Mouse (Mus musculus): ENCODE results near the gene Slc35f5.

The Slc35f5 gene

GRCm38 (mm10) chr1:125574219-125574618 is 13.8 kb downstream of the Slc35f5 start:
- in situ Hi-C loops (cut with MboI, MseI) = no loop called here

- in situ Hi-C loops (cut with MboI, MseI) = no loop called here
Observed at GRCm38 (mm10) chr1:125575458-125576114, 15.2 kb downstream of the Slc35f5 start.

GRCm38 (mm10) chr1:125576965-125577364 is 16.6 kb downstream of the Slc35f5 start:
- in situ Hi-C loops (cut with MboI, MseI) = no loop called here

GRCm38 (mm10) chr1:125578091-125578490 is 17.7 kb downstream of the Slc35f5 start:
- in situ Hi-C loops (cut with MboI, MseI) = no loop called here

- in situ Hi-C loops (cut with MboI, MseI) = no loop called here
Observed at GRCm38 (mm10) chr1:125581134-125581533, 20.7 kb downstream of the Slc35f5 start.

- in situ Hi-C loops (cut with MboI, MseI) = loop anchor here (25.0 kb wide), 1 partner anchor 1334 kb away; no protein-coding TSS in a partner anchor
Observed at GRCm38 (mm10) chr1:125603620-125604019, 43.2 kb downstream of the Slc35f5 start.

GRCm38 (mm10) chr1:125607087-125607803 is 46.9 kb downstream of the Slc35f5 start:
- in situ Hi-C loops (cut with MboI, MseI) = loop anchor here (5.0 to 25.0 kb wide), 2 partner anchors 800 to 1330 kb away; no protein-coding TSS in a partner anchor

GRCm38 (mm10) chr1:125624376-125625076 is 64.1 kb downstream of the Slc35f5 start:
- in situ Hi-C loops (cut with MboI, MseI) = loop anchor here (25.0 kb wide), 1 partner anchor 1313 kb away; no protein-coding TSS in a partner anchor

GRCm38 (mm10) chr1:125639501-125640253 is 79.3 kb downstream of the Slc35f5 start:
- in situ Hi-C loops (cut with MboI, MseI) = loop anchor here (10.0 kb wide), 1 partner anchor 275 kb away; the partner anchor contains the start of gene Lypd1

- in situ Hi-C loops (cut with MboI, MseI) = no loop called here
Observed at GRCm38 (mm10) chr1:125643643-125644042, 83.2 kb downstream of the Slc35f5 start.
